In the genomic region with DNA sequence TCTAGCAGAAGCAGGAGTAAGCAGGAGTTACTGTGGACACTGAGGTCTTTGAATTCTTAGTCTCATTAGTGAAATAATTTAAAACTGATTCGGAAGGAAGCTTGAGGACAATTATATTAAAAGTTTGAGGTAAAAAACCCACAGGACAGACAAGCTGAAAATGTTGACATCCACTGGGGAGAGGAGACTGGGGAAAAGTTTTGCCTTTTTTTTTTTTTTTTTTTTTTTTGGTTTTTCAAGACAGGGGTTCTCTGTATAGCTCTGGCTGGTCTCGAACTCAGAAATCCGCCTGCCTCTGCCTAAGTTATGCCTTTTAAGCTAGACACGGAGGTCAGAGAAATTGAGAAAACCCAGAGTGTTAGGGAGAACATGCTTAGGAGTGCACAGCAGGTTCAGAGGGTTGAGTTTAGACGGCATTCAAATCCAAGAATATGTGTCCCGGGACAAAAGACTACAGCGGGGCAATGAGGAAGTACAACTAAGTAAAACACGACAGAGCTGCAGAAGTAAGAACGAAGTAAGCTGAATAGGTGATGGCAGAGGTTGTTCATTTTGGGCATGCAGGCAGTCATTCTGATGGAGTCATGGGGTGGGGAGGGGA, we compare ENCODE assay signal across 8 mouse cellular contexts. TPM values are rescaled to one million over a fixed set of nuclear protein-coding genes. Genes with fewer than 3 reads are reported as not detected.
DNase-seq lines count a peak whose midpoint lies in the region; ATAC-seq and TF ChIP-seq lines count a peak whose summit lies in the region.

No protein-coding gene starts in this region.

- H3K36me3 ChIP-seq in liver, adult 2 months (ENCODE audit: control insufficient read depth, insufficient read depth, low read length) = peaks cover 18% of the 10 kb centered on the region
- no peaks in the 10 kb centered on the region for H3K36me3 ChIP-seq in embryonic facial prominence, embryonic 11.5 days (replicated peaks; ENCODE audit: control insufficient read depth, insufficient read depth, low read depth, low read length)
- H3K36me3 ChIP-seq in limb, embryonic 10.5 days = peaks cover 28% of the 10 kb centered on the region
- no peaks in the 10 kb centered on the region for H3K36me3 ChIP-seq in neural tube, embryonic 13.5 days

- DNase-seq in liver, adult 2 months (ENCODE audit: extremely low read depth, low read depth, low spot score) = no peak
- no peak for DNase-seq in liver
- no peak for DNase-seq in embryonic facial prominence, embryonic 11.5 days (ENCODE audit: low spot score)
- DNase-seq in limb, embryonic 10.5 days (ENCODE audit: low spot score) = no peak
- no peak for DNase-seq in cerebellum, adult 11 months
- DNase-seq in cerebellum, adult 11-12 months = no peak
- no peak for DNase-seq in testis, postnatal 14 days (ENCODE audit: low spot score)

- H3K4me2 ChIP-seq in embryonic facial prominence, embryonic 11.5 days (ENCODE audit: low read depth, low read length) = peak overlapping the region; percentile 68
- peak overlapping the region; percentile 85 for H3K4me2 ChIP-seq in neural tube, embryonic 13.5 days

- peaks cover 13% of the 10 kb centered on the region; the same call in 1 of the 2 replicates for H3K79me2 ChIP-seq in liver, adult 2 months (ENCODE audit: control insufficient read depth, insufficient read depth, low read length)

- H3K4me1 ChIP-seq in liver, adult 2 months (ENCODE audit: control insufficient read depth, insufficient read depth, low read length) = peaks cover 18% of the 10 kb centered on the region
- peaks cover 2% of the 10 kb centered on the region; the same call in 1 of the 2 replicates for H3K4me1 ChIP-seq in embryonic facial prominence, embryonic 11.5 days (ENCODE audit: control insufficient read depth, insufficient read depth, low read length)
- H3K4me1 ChIP-seq in limb, embryonic 10.5 days = peaks cover 31% of the 10 kb centered on the region
- peaks cover 47% of the 10 kb centered on the region for H3K4me1 ChIP-seq in neural tube, embryonic 13.5 days (replicated peaks)

- no peaks in the 10 kb centered on the region for H3K9me3 ChIP-seq in embryonic facial prominence, embryonic 11.5 days (replicated peaks; ENCODE audit: control insufficient read depth, low read length)
- H3K9me3 ChIP-seq in limb, embryonic 10.5 days (replicated peaks) = no peaks in the 10 kb centered on the region
- H3K9me3 ChIP-seq in neural tube, embryonic 13.5 days = no peaks in the 10 kb centered on the region

- no peak overlapping the region for H3K4me3 ChIP-seq in liver, adult 2 months (ENCODE audit: insufficient read depth, low read depth, low read length)
- H3K4me3 ChIP-seq in embryonic facial prominence, embryonic 11.5 days (ENCODE audit: low read depth, low read length) = peak overlapping the region; percentile 43
- peak overlapping the region; percentile 69 for H3K4me3 ChIP-seq in limb, embryonic 10.5 days
- peak overlapping the region; percentile 70 for H3K4me3 ChIP-seq in neural tube, embryonic 13.5 days

- TF ChIP-seq POLR2A in liver, adult 2 months (IDR thresholded peaks at IDR 0.05; ENCODE audit: extremely low read depth, insufficient read depth, low read length) = no peak

- 87% methylated on average over 9 of the region's 9 CpGs for WGBS in liver, adult 2 months
- 86% methylated on average over 9 of the region's 9 CpGs for WGBS in embryonic facial prominence, embryonic 11.5 days
- WGBS in limb, embryonic 10.5 days = 93% methylated on average over 9 of the region's 9 CpGs
- 85% methylated on average over 9 of the region's 9 CpGs for WGBS in neural tube, embryonic 13.5 days

- ATAC-seq in embryonic facial prominence, embryonic 11.5 days (replicated peaks; ENCODE audit: insufficient number of reproducible peaks, low FRiP score, low TSS enrichment, low read depth) = no peak
- ATAC-seq in neural tube, embryonic 13.5 days (ENCODE audit: low read depth) = no peak

- H3K9ac ChIP-seq in liver, adult 2 months (ENCODE audit: low read depth, low read length) = peak overlapping the region; percentile 45
- peak overlapping the region; percentile 63 for H3K9ac ChIP-seq in embryonic facial prominence, embryonic 11.5 days (replicated peaks; ENCODE audit: low read length)
- H3K9ac ChIP-seq in neural tube, embryonic 13.5 days = peak overlapping the region; percentile 74

- H3K27me3 ChIP-seq in liver, adult 2 months (ENCODE audit: control insufficient read depth, insufficient read depth, low read length) = no peaks in the 10 kb centered on the region
- no peaks in the 10 kb centered on the region for H3K27me3 ChIP-seq in embryonic facial prominence, embryonic 11.5 days (ENCODE audit: control insufficient read depth, insufficient read depth, low read length)
- no peaks in the 10 kb centered on the region for H3K27me3 ChIP-seq in limb, embryonic 10.5 days (ENCODE audit: low read depth, poor library complexity, severe bottlenecking)
- H3K27me3 ChIP-seq in neural tube, embryonic 13.5 days = no peaks in the 10 kb centered on the region

- peak overlapping the region; percentile 75 for H3K27ac ChIP-seq in liver, adult 2 months (replicated peaks; ENCODE audit: insufficient read depth, low read depth, low read length)
- H3K27ac ChIP-seq in embryonic facial prominence, embryonic 11.5 days (replicated peaks; ENCODE audit: low read depth, low read length) = peak overlapping the region; percentile 30; the same call in 1 of the 2 replicates
- H3K27ac ChIP-seq in limb, embryonic 10.5 days = peak overlapping the region; percentile 87
- H3K27ac ChIP-seq in neural tube, embryonic 13.5 days (replicated peaks) = peak overlapping the region; percentile 90

- TF ChIP-seq CTCF in liver, adult 2 months (IDR thresholded peaks at IDR 0.05; ENCODE audit: low read depth, low read length) = no peak

RNA-seq across cellular contexts. Expression of a gene that starts 1.0 kb away (rescaled TPM):
- total RNA-seq in liver, adult 2 months (2014; rRNA removed) = 1.3 and 1.4 TPM in 2 replicates
- polyA plus RNA-seq in liver, adult 2 months (2012; rRNA removed) = 0.61 and 0.65 TPM in 2 replicates
- 20.7 and 21.1 TPM in 2 replicates for polyA plus RNA-seq in embryonic facial prominence, embryonic 11.5 days (2014; fragmentation: Nextera tagmentation; extraction: Ambion mirVana)
- 14.7 and 19.3 TPM in 2 replicates for polyA plus RNA-seq in limb, embryonic 10.5 days (2016; fragmentation: Nextera tagmentation; extraction: Ambion mirVana)
- polyA plus RNA-seq in neural tube, embryonic 13.5 days (2015; fragmentation: Nextera tagmentation; extraction: Ambion mirVana) = 17.6 and 20.9 TPM in 2 replicates

RNA-seq across cellular contexts. Expression of a gene that starts 1.2 kb away (rescaled TPM):
- 1,543 and 1,850 TPM in 2 replicates for total RNA-seq in liver, adult 2 months (2014; rRNA removed)
- polyA plus RNA-seq in liver, adult 2 months (2012; rRNA removed) = 1,631 and 1,632 TPM in 2 replicates
- 674 and 686 TPM in 2 replicates for polyA plus RNA-seq in embryonic facial prominence, embryonic 11.5 days (2014; fragmentation: Nextera tagmentation; extraction: Ambion mirVana)
- 670 and 699 TPM in 2 replicates for polyA plus RNA-seq in limb, embryonic 10.5 days (2016; fragmentation: Nextera tagmentation; extraction: Ambion mirVana)
- 2,051 and 2,328 TPM in 2 replicates for polyA plus RNA-seq in neural tube, embryonic 13.5 days (2015; fragmentation: Nextera tagmentation; extraction: Ambion mirVana)

RNA-seq across cellular contexts. Expression of a gene that starts 48.2 kb away (rescaled TPM):
- total RNA-seq in liver, adult 2 months (2014; rRNA removed) = 64.9 and 96.5 TPM in 2 replicates
- 172 and 299 TPM in 2 replicates for polyA plus RNA-seq in liver, adult 2 months (2012; rRNA removed)
- polyA plus RNA-seq in embryonic facial prominence, embryonic 11.5 days (2014; fragmentation: Nextera tagmentation; extraction: Ambion mirVana) = 6.1 and 8.9 TPM in 2 replicates
- 3.2 and 3.5 TPM in 2 replicates for polyA plus RNA-seq in limb, embryonic 10.5 days (2016; fragmentation: Nextera tagmentation; extraction: Ambion mirVana)
- polyA plus RNA-seq in neural tube, embryonic 13.5 days (2015; fragmentation: Nextera tagmentation; extraction: Ambion mirVana) = 7.7 and 9.8 TPM in 2 replicates

Comparison
In these comparisons a context has a peak if more than half of its experiments do, and no peak if none do; other contexts are left out.
1. H3K27ac ChIP-seq: peak in every context shown above with its lines; median percentile 90 in neural tube, embryonic 13.5 days; 87 in limb, embryonic 10.5 days; 75 in liver, adult 2 months; 30 in embryonic facial prominence, embryonic 11.5 days.
2. RNA of a gene that starts 48.2 kb away (polyA plus RNA-seq): 172 to 299 TPM in liver, adult 2 months; 7.7 to 9.8 TPM in neural tube, embryonic 13.5 days, 6.1 to 8.9 TPM in embryonic facial prominence, embryonic 11.5 days and 3.2 to 3.5 TPM in limb, embryonic 10.5 days; every median in the first group is over 10 times any median in the second.
3. Peak in every context shown above with its lines, with median percentiles within 50 percentile points of each other: H3K9ac ChIP-seq.